Mouse (Mus musculus) heart, adult 2 months (tissue): Measurements from ENCODE around the gene H2-Oa. TPM values are rescaled to one million over a fixed set of nuclear protein-coding genes. Genes with fewer than 3 reads are reported as not detected.
A peak's percentile ranks its signal among the peaks of the same experiment; 100 is the strongest.

Experiments
- DNase-seq, 2 experiments: peaks; one replicate each; pipeline ENCODE4 v3.0.0; 2021
- H3K27ac ChIP-seq: fragments of 200-600 bp; 2 replicates; pipeline ENCODE4 v1.8.1; 2022
- H3K27me3 ChIP-seq: fragments of 200-500 bp; 2 replicates; pipeline ENCODE4 v1.6.1; 2012; ENCODE audit warnings: mild to moderate bottlenecking, low read length, inconsistent platforms, mixed read lengths; ENCODE audit not compliant: control insufficient read depth, insufficient read depth
- H3K36me3 ChIP-seq: fragments of 200-500 bp; 2 replicates; pipeline ENCODE4 v1.6.1; 2012; ENCODE audit warnings: low read length, inconsistent platforms; ENCODE audit not compliant: control insufficient read depth, insufficient read depth
- H3K4me1 ChIP-seq: fragments of 200-500 bp; 2 replicates; pipeline ENCODE4 v1.6.1; 2011; ENCODE audit warnings: low read length; ENCODE audit not compliant: control insufficient read depth, insufficient read depth
- H3K4me3 ChIP-seq: fragments of 200-600 bp; 2 replicates; pipeline ENCODE4 v1.8.1; 2022
- H3K79me2 ChIP-seq: fragments of 200-500 bp; replicated peaks from 2 replicates; pipeline ENCODE4 v1.6.1; 2012; ENCODE audit warnings: mild to moderate bottlenecking, inconsistent platforms, low read length, moderate library complexity, mixed read lengths; ENCODE audit not compliant: control insufficient read depth, insufficient read depth
- H3K9ac ChIP-seq: fragments of 200-500 bp; 2 replicates; pipeline ENCODE4 v1.6.1; 2012; ENCODE audit warnings: low read depth, mild to moderate bottlenecking, control low read depth, inconsistent platforms, low read length, mixed read lengths
- CTCF ChIP-seq: fragments of 200-600 bp; IDR thresholded peaks from 2 replicates; pipeline ENCODE4 v1.8.1; 2022; ENCODE audit warnings: antibody characterized with exemption, mild to moderate bottlenecking, moderate library complexity
- EP300 ChIP-seq: fragments of 200-500 bp; IDR thresholded peaks from 2 replicates; pipeline ENCODE4 v1.6.1; 2011; ENCODE audit warnings: low read depth, low read length, control low read depth; ENCODE audit not compliant: insufficient read depth
- POLR2A ChIP-seq: fragments of 200-500 bp; IDR thresholded peaks from 2 replicates; pipeline ENCODE4 v1.6.1; 2011; ENCODE audit warnings: mild to moderate bottlenecking, low read depth, low read length, control low read depth; ENCODE audit not compliant: insufficient read depth
- WGBS: fragments of 180-500 bp; shearing (Covaris S2); methylation state at CpG from one replicate; pipeline ENCODE4 v1.1.7; 2018; 5-methylcytosine and 5-hydroxymethylcytosine counted together
- intact Hi-C: fragments of 180-260 bp; cut with DNase I; formaldehyde crosslinking; loops from one replicate; pipeline ENCODE4 v1.15.1; 2025
- polyA plus RNA-seq: library from polyadenylated mRNA; depleted of rRNA; stranded (reverse); fragments of >200 nt; gene quantifications from 2 replicates; pipeline ENCODE4 v1.2.3, GENCODE M21; 2012
- total RNA-seq, 2 experiments: library from RNA; stranded (reverse); gene quantifications; 2 replicates each; pipeline ENCODE4 v1.2.3; 2021

H2-Oa gene
- total and polyA plus RNA-seq, 3 experiments, result 0.20 to 3.2 (median 0.29) TPM

GRCm38 (mm10) chr17:34075271-34075670, 16.9 kb upstream of the H2-Oa start:
- peak; percentile 50 to 72 for DNase-seq
- H3K27me3 ChIP-seq, result no peaks in the 10 kb centered on the region; the same call in 1 of the 2 replicates
- H3K79me2 ChIP-seq, result no peaks in the 10 kb centered on the region
- H3K4me1 ChIP-seq, result no peaks in the 10 kb centered on the region
- TF ChIP-seq POLR2A (no peak), CTCF (peak; percentile 93)
- H3K36me3 ChIP-seq, result no peaks in the 10 kb centered on the region
- intact Hi-C loops, result loop anchor here (10.0 kb wide), 1 partner anchor 160 kb away; the partner anchor contains the start of gene H2-Ob
- H3K9ac ChIP-seq, result no peak overlapping the region
- no peak overlapping the region for H3K4me3 ChIP-seq
- H3K27ac ChIP-seq, result no peak overlapping the region
- 32% methylated on average over 7 of the region's 7 CpGs for WGBS

DNA sequence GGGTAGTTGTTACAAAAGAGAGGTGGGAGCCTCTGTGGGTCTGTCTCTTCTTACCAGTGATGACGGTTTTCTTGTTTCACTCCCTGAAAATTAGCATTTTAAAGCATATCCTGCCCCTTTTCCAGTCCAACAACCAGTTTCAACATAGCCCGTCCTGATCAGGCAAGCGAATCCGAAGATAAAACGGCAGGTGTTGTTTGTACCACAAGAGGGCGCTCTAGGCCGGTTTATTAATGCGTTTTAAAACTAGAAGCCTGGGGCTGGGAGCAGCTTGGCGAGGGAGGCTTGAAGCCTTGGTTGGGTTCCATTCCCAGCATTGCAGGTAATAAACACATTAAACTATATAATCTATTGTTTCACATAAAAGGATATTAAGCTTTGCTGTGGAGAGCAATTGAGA, 14.6 kb upstream of the H2-Oa start:
- peak; percentile 47 to 59 for DNase-seq
- Histone ChIP-seq H3K4me3 (no peak overlapping the region), H3K79me2 (no peaks in the 10 kb centered on the region), H3K36me3 (no peaks in the 10 kb centered on the region), H3K9ac (no peak overlapping the region), H3K4me1 (no peaks in the 10 kb centered on the region), H3K27me3 (no peaks in the 10 kb centered on the region; the same call in 1 of the 2 replicates), H3K27ac (no peak overlapping the region)
- WGBS, result under 1% methylated on average over 9 of the region's 9 CpGs
- no peak for TF ChIP-seq EP300
- peak; percentile 87 for TF ChIP-seq CTCF
- intact Hi-C loops, result loop anchor here (2.0 to 10.0 kb wide), 2 partner anchors 93 to 157 kb away; partner anchors contain the start of gene H2-Ob

DNA sequence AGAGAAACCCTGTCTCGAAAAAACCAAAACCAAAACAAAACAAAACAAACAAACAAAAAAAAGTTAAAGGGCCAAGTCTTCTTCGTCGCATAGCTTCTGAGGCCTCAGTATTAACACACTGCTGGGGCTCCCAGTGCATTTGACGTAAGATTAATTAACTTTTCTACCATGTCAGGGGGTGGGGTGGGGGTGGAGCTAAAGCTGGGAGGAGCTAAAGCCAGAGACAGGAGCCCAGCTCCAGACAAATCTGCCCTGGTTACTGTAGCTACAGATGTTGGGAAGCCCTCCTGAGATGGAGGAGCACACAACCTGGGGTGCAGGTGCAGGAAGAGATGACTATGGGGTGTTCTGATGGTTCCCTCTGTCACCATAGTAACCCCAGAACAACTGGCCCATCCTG, 14.0 kb upstream of the H2-Oa start:
- Histone ChIP-seq H3K27me3 (no peaks in the 10 kb centered on the region; the same call in 1 of the 2 replicates), H3K9ac (no peak overlapping the region), H3K27ac (no peak overlapping the region), H3K4me1 (no peaks in the 10 kb centered on the region), H3K36me3 (no peaks in the 10 kb centered on the region), H3K4me3 (no peak overlapping the region), H3K79me2 (no peaks in the 10 kb centered on the region)
- WGBS, result 59% methylated on average over 4 of the region's 4 CpGs
- DNase-seq, result no peak
- intact Hi-C loops, result loop anchor here (10.0 kb wide), 1 partner anchor 157 kb away; the partner anchor contains the start of gene H2-Ob
- TF ChIP-seq POLR2A, result no peak
- no peak for TF ChIP-seq EP300
- TF ChIP-seq CTCF, result no peak

GRCm38 (mm10) chr17:34079002-34079401, 13.1 kb upstream of the H2-Oa start:
- intact Hi-C loops, result loop anchor here (10.0 kb wide), 1 partner anchor 156 kb away; the partner anchor contains the start of gene H2-Ob
- H3K27ac ChIP-seq, result no peak overlapping the region
- no peaks in the 10 kb centered on the region; the same call in 1 of the 2 replicates for H3K27me3 ChIP-seq
- no peaks in the 10 kb centered on the region for H3K79me2 ChIP-seq
- H3K4me1 ChIP-seq, result no peaks in the 10 kb centered on the region
- H3K36me3 ChIP-seq, result no peaks in the 10 kb centered on the region
- DNase-seq, result no peak
- 87% methylated on average over 11 of the region's 11 CpGs for WGBS
- TF ChIP-seq POLR2A, result no peak
- TF ChIP-seq CTCF, result no peak
- TF ChIP-seq EP300, result no peak
- no peak overlapping the region for H3K9ac ChIP-seq
- H3K4me3 ChIP-seq, result no peak overlapping the region

- 16% methylated on average over 5 of the region's 5 CpGs for WGBS
- Histone ChIP-seq H3K79me2 (no peaks in the 10 kb centered on the region), H3K9ac (no peak overlapping the region), H3K36me3 (no peaks in the 10 kb centered on the region), H3K4me1 (no peaks in the 10 kb centered on the region), H3K4me3 (no peak overlapping the region), H3K27ac (no peak overlapping the region), H3K27me3 (no peaks in the 10 kb centered on the region; the same call in 1 of the 2 replicates)
- DNase-seq, result no peak
- intact Hi-C loops, result loop anchor here (10.0 kb wide), 1 partner anchor 155 kb away; the partner anchor contains the start of gene H2-Ob
- no peak for TF ChIP-seq EP300
- TF ChIP-seq POLR2A, result no peak
- TF ChIP-seq CTCF, result no peak
Measured at GRCm38 (mm10) chr17:34079621-34080020, 12.5 kb upstream of the H2-Oa start.

DNA sequence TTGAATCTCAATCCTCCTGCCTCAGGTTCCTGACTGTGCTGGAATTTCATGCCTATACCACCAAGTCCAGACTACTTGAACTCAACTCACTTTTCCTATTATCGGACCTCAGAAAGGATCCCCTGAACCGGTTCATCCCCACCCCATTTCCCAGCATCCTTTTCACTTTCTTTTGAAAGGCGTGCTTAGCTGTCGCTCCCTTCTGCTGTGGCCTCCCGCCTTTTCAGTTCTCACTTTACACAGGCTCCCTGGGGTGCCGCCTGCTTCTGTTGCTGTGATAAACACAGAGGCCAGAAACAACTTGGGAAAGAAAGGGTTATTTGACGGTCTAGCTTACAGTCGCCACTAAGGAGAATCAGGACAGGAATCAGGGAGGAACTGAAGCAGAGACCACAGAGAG, 9.0 kb upstream of the H2-Oa start:
- no peaks in the 10 kb centered on the region for H3K36me3 ChIP-seq
- 14% methylated on average over 8 of the region's 8 CpGs for WGBS
- no peaks in the 10 kb centered on the region for H3K4me1 ChIP-seq
- no peak for DNase-seq
- no peaks in the 10 kb centered on the region; the same call in 1 of the 2 replicates for H3K27me3 ChIP-seq
- no peak overlapping the region for H3K4me3 ChIP-seq
- H3K27ac ChIP-seq, result no peak overlapping the region
- TF ChIP-seq CTCF (no peak), EP300 (no peak), POLR2A (no peak)
- intact Hi-C loops, result no loop called here
- H3K9ac ChIP-seq, result no peak overlapping the region
- no peaks in the 10 kb centered on the region for H3K79me2 ChIP-seq
